Mouse (Mus musculus) liver, adult 2 months (tissue): ENCODE results near the gene Zfp619. TPM values are rescaled to one million over a fixed set of nuclear protein-coding genes. Genes with fewer than 3 reads are reported as not detected.

ENCODE experiments used
- DNase-seq: peaks from one replicate; pipeline ENCODE4 v3.0.0-alpha.2; 2011; ENCODE audit warnings: low read depth, low spot score; ENCODE audit errors: extremely low read depth
- H3K27ac ChIP-seq: fragments of 200-500 bp; replicated peaks from 2 replicates; pipeline ENCODE4 v1.5.1; 2012; ENCODE audit warnings: low read depth, mild to moderate bottlenecking, control low read depth, inconsistent platforms, low read length; ENCODE audit not compliant: insufficient read depth
- H3K27me3 ChIP-seq: fragments of 200-500 bp; 2 replicates; pipeline ENCODE4 v1.6.1; 2012; ENCODE audit warnings: mild to moderate bottlenecking, moderate library complexity, low read length, inconsistent platforms; ENCODE audit not compliant: control insufficient read depth, insufficient read depth
- H3K36me3 ChIP-seq: fragments of 200-500 bp; 2 replicates; pipeline ENCODE4 v1.6.1; 2012; ENCODE audit warnings: low read length, inconsistent platforms; ENCODE audit not compliant: control insufficient read depth, insufficient read depth
- H3K4me1 ChIP-seq: fragments of 200-500 bp; 2 replicates; pipeline ENCODE4 v1.6.1; 2011; ENCODE audit warnings: low read length; ENCODE audit not compliant: control insufficient read depth, insufficient read depth
- H3K4me3 ChIP-seq: fragments of 200-500 bp; 2 replicates; pipeline ENCODE4 v1.5.1; 2011; ENCODE audit warnings: low read depth, mild to moderate bottlenecking, control low read depth, low read length, moderate library complexity; ENCODE audit not compliant: insufficient read depth
- H3K79me2 ChIP-seq: fragments of 200-500 bp; 2 replicates; pipeline ENCODE4 v1.6.1; 2012; ENCODE audit warnings: inconsistent platforms, mild to moderate bottlenecking, low read length, moderate library complexity; ENCODE audit not compliant: control insufficient read depth, insufficient read depth
- H3K9ac ChIP-seq: fragments of 200-500 bp; 2 replicates; pipeline ENCODE4 v1.6.1; 2012; ENCODE audit warnings: low read depth, mild to moderate bottlenecking, control low read depth, inconsistent platforms, low read length
- CTCF ChIP-seq: fragments of 200-500 bp; IDR thresholded peaks from 2 replicates; pipeline ENCODE4 v1.5.1; 2011; ENCODE audit warnings: low read depth, low read length, control low read depth
- POLR2A ChIP-seq: fragments of 200-500 bp; IDR thresholded peaks from 2 replicates; pipeline ENCODE4 v1.6.1; 2011; ENCODE audit warnings: low read length, control low read depth; ENCODE audit not compliant: insufficient read depth; ENCODE audit errors: extremely low read depth
- WGBS: fragments of 180-500 bp; shearing (Covaris S2); methylation state at CpG from one replicate; pipeline ENCODE4 v1.1.7; 2018; 5-methylcytosine and 5-hydroxymethylcytosine counted together
- polyA plus RNA-seq: library from polyadenylated mRNA; depleted of rRNA; stranded (reverse); fragments of >200 nt; gene quantifications from 2 replicates; pipeline ENCODE4 v1.2.3, GENCODE M21; 2012; rRNA removed
- total RNA-seq: library from RNA; depleted of rRNA; stranded (reverse); fragments of >200 nt; gene quantifications from 2 replicates; pipeline ENCODE4 v1.2.3, GENCODE M21; 2014; rRNA removed

Zfp619 gene
- total RNA-seq (2.0 and 2.1 TPM in 2 replicates), polyA plus RNA-seq (0.20 and 0.24 TPM in 2 replicates)

DNA sequence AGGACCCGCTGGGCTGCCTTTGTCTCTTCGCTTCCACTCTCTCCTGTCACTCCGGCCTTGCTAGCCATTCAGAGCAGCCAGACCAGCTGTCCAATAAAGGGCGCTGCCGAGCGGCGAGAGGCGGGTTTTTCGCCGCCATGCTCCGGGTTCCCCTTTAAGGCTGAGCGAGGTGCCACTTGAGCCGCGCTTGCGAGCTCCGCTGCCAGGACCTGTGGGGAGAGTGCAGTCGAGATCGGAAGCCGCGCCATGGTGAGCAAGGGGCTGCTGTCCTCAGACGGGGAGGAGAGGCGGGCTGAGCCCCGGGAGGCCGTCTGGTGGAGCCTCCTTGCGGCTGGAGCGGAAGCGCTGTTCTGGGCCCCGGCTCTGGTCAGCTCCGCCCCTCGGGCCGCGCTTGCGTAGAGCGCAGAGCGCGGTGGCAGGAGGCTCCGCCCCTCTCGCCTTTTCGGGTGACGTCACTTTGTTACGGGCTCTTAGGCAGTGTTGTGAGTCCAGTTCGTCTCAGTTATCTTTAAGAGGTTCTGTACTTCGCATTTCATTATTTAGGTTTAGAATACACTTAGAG is at the start of gene Zfp619:
Zfp619 (plus strand) TSS at position 151 of the 562 bp plus-strand sequence.
- Histone ChIP-seq H3K4me3 (peak within 1 kb of the TSS; percentile 89), H3K79me2 (no peaks in the 10 kb centered on the region), H3K27ac (peak within 1 kb of the TSS; percentile 94), H3K27me3 (no peaks in the 10 kb centered on the region), H3K36me3 (no peaks in the 10 kb centered on the region), H3K4me1 (no peaks in the 10 kb centered on the region), H3K9ac (peak within 1 kb of the TSS; percentile 93)
- TF ChIP-seq CTCF (peak; percentile 70), POLR2A (peak; percentile 83)
- WGBS, result under 1% methylated on average over 43 of the region's 43 CpGs
- peak; percentile 90 for DNase-seq

DNA sequence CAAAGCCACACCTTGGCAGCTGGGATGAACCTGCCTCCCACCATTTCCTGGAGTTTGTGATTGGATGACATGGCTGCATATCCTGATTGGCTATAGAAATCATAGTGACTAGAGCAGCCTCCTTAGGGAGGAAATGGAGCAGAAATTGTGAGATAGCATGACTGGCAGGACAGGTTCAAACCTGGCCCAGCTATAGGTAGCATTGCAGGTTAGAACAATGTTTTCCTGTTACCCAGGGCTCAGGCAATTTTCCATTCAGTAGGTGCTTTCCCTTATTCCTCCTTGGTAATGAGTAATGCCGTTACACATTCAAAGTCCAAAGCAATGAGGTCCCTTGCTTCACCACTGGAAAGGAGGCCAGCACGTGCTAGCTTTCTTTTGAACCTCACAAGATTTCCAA is 38.6 kb upstream of the Zfp619 start:
- no peaks in the 10 kb centered on the region for H3K79me2 ChIP-seq
- no peak for DNase-seq
- H3K36me3 ChIP-seq, result peaks cover 11% of the 10 kb centered on the region
- H3K4me1 ChIP-seq, result no peaks in the 10 kb centered on the region
- H3K27me3 ChIP-seq, result no peaks in the 10 kb centered on the region
- no peak overlapping the region for H3K9ac ChIP-seq
- H3K4me3 ChIP-seq, result no peak overlapping the region
- WGBS, result 80% methylated on average over 2 of the region's 2 CpGs
- no peak overlapping the region for H3K27ac ChIP-seq
- TF ChIP-seq POLR2A (no peak), CTCF (no peak)

DNA sequence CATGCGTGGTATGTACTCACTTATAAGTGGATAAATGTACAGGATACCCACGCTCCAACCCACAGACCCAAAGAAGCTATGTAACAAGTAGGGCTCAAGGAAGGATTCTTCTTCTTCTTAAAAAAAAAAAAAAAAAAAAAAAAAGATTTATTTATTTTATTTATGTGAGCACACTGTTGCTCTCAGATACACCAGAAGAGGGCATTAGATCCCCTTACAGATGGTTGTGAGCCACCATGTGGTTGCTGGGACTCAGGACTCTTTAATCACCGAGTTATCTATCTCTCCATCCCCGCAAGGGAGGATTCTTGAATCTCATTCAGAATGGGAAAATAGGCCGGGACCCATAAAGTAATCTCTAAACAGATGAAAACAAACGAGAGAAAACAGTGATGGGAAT is 33.2 kb upstream of the Zfp619 start:
- peak; percentile 33 for DNase-seq
- Histone ChIP-seq H3K9ac (no peak overlapping the region), H3K27ac (no peak overlapping the region), H3K4me3 (no peak overlapping the region), H3K27me3 (no peaks in the 10 kb centered on the region), H3K36me3 (no peaks in the 10 kb centered on the region), H3K4me1 (no peaks in the 10 kb centered on the region), H3K79me2 (no peaks in the 10 kb centered on the region)
- WGBS, result 43% methylated on average over 6 of the region's 6 CpGs
- no peak for TF ChIP-seq CTCF
- no peak for TF ChIP-seq POLR2A

DNA sequence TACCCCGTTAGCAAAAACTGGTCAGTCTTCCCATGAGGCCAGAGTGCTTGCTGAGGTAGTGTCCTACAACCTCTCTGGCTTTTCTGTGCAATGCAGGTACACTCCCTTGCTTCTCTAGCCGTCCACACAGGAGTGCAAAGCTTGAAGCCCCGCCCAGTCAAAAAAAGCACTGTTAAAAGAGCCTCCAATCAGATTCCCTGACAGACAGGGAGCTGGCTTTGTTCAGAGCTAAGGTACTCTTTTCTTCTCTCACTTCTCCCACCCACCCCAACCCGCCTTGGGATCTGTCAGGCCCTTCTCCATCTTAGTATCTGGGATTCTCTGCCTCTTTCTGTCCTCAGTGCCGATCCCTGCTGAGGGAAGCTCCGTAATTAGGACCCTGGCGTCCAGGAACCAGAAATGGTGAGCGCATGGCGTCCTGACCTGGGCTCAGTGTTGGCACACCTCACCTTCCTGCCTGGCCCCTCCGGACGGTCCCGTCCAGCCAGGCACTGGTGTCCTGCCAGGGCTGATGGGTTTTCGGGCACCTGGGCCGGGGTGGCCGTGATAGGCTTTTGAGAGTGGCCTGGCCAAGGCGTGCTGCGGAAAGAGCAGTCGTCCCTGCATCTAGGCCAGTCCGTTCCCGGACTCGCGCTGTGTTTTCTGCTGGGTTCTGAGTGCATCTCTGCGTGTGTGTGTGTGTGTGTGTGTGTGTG is 30.3 kb upstream of the Zfp619 start:
- no peaks in the 10 kb centered on the region for H3K79me2 ChIP-seq
- H3K4me3 ChIP-seq, result peak overlapping the region; percentile 77
- 13% methylated on average over 22 of the region's 23 CpGs for WGBS
- H3K4me1 ChIP-seq, result no peaks in the 10 kb centered on the region
- H3K9ac ChIP-seq, result peak overlapping the region; percentile 63
- DNase-seq, result peak; percentile 59
- no peak overlapping the region for H3K27ac ChIP-seq
- no peaks in the 10 kb centered on the region for H3K36me3 ChIP-seq
- no peaks in the 10 kb centered on the region for H3K27me3 ChIP-seq
- TF ChIP-seq POLR2A, result no peak

DNA sequence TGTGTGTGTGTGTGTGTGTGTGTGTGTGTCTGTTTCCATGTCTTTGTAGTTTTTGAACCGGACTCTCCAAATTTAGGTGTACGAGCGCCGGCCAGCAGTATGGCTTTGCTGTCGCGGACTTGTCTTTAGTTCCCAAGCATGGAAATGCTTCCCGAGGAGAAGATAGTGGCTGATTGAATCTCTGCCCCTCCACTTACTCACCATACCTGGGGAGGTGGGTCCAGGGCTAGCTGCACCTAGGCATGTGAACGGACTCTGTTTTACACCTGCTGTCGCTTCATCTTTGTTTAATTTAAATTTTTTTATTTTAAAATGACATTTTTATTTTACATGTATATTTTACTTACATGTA is 29.7 kb upstream of the Zfp619 start:
- H3K9ac ChIP-seq, result peak overlapping the region; percentile 63
- no peaks in the 10 kb centered on the region for H3K79me2 ChIP-seq
- no peaks in the 10 kb centered on the region for H3K27me3 ChIP-seq
- no peak for DNase-seq
- H3K4me1 ChIP-seq, result no peaks in the 10 kb centered on the region
- no peaks in the 10 kb centered on the region for H3K36me3 ChIP-seq
- no peak for TF ChIP-seq CTCF
- no peak for TF ChIP-seq POLR2A
- peak overlapping the region; percentile 77; the same call in 1 of the 2 replicates for H3K4me3 ChIP-seq
- 50% methylated on average over 9 of the region's 9 CpGs for WGBS
- no peak overlapping the region for H3K27ac ChIP-seq

DNA sequence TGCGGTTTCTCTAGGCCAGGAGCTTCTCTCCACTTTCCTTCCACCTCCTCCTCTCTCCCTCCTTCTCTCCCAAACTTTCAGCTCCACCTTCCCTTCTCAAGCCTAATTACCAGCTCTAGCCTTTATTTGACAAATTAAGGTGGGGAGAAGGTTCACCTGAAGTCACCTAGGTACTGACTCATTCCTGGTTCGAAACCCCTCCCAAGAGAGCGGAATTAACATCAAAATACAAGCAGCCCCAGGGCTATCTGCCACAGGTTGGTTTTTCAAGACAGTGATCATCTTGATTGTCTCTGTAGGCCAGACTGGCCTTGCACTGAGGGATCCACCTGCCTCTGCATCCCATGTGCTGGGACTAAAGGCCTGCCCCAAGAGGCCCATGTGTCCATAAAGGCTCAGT is 22.9 kb upstream of the Zfp619 start:
- no peak overlapping the region for H3K4me3 ChIP-seq

More for the DNA sequence above, 22.9 kb upstream of the Zfp619 start:
- no peak for TF ChIP-seq CTCF
- TF ChIP-seq POLR2A, result no peak
- DNase-seq, result no peak
- no peaks in the 10 kb centered on the region for H3K27me3 ChIP-seq
- H3K27ac ChIP-seq, result no peak overlapping the region
- no peaks in the 10 kb centered on the region; the same call in 1 of the 2 replicates for H3K36me3 ChIP-seq
- WGBS, result 83% methylated on average over 3 of the region's 3 CpGs
- no peak overlapping the region for H3K9ac ChIP-seq
- no peaks in the 10 kb centered on the region for H3K79me2 ChIP-seq
- H3K4me1 ChIP-seq, result no peaks in the 10 kb centered on the region
